Mouse (Mus musculus): ENCODE data around the gene Zmym3.

DNA sequence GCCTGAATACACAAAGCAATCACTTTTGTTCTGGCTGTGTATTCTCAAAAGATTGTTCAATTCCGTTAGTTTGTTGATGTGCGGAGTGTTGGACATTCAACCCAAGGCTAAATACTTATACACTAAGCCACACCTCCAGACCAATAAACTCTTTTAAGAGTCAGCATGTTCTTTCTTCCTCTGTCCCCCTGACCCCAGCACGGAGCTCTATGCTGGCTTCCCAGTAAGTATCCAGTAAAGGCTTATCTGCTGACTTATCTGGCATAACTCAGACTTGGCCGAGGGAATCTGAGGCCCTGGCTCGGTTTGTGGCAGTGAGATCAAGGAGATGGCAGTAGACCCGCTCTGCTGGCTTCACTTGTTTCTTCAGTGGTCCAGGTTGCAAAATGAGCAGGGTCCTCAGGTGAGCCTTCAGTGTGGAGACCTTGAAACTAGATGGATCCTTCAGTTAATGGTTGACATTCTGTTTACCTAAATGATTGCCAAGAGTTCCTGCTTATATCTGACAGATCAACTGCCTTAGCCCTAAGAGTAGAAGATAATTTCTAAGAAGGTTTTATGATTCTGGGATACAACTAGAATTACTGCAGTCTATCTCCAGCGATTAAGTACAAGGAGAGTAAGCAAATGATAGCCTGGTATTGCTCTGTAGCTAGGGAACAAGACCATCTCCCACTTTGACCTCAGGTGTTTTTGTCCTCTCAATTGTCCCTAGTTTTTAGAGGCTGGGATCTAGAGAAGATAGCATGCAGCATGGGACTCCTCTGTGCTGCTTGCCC lies 44.3 kb downstream of the Zmym3 start, which contains the start of gene Gjb1:
- TF ChIP-seq CTCF (conservative IDR thresholded peaks at IDR 0.05; ENCODE audit: insufficient read depth, insufficient read length, low read depth, low read length) (no peak), POLR2A (IDR thresholded peaks at IDR 0.05; ENCODE audit: low read depth, low read length) (no peak)

All from kidney, adult 2 months (tissue).